Mouse (Mus musculus) hindbrain, postnatal 0 days (tissue): ENCODE measurements around the gene Gm28230. TPM values are rescaled to one million over a fixed set of nuclear protein-coding genes. Genes with fewer than 3 reads are reported as not detected.
A peak's percentile ranks its signal among the peaks of the same experiment; 100 is the strongest.

ENCODE experiments used
- ATAC-seq: fragments of 200-750 bp; cut with Nextera tagmentation; 2 replicates; pipeline ENCODE4 v1.8.0; 2017; ENCODE audit warnings: mild to moderate bottlenecking, moderate TSS enrichment, moderate library complexity
- DNase-seq: peaks from one replicate; pipeline ENCODE4 v3.0.0-alpha.2; 2015; ENCODE audit warnings: low spot score
- H3K27ac ChIP-seq: fragments of 300-500 bp; sonication (generic); 2 replicates; pipeline ENCODE4 v1.5.1; 2014; ENCODE audit warnings: mild to moderate bottlenecking
- H3K27me3 ChIP-seq: fragments of 300-500 bp; sonication (generic); 2 replicates; pipeline ENCODE4 v1.6.1; 2014; ENCODE audit warnings: low read length, mixed read lengths; ENCODE audit not compliant: insufficient read depth
- H3K36me3 ChIP-seq: fragments of 300-500 bp; sonication (generic); 2 replicates; pipeline ENCODE4 v1.6.1; 2014; ENCODE audit warnings: low read length, mixed read lengths; ENCODE audit not compliant: insufficient read depth
- H3K4me1 ChIP-seq: fragments of 300-500 bp; sonication (generic); 2 replicates; pipeline ENCODE4 v1.6.1; 2014; ENCODE audit warnings: antibody characterized with exemption, low read length, mixed read lengths; ENCODE audit not compliant: insufficient read depth
- H3K4me2 ChIP-seq: fragments of 300-500 bp; sonication (generic); 2 replicates; pipeline ENCODE4 v1.6.1; 2014; ENCODE audit warnings: low read depth, mild to moderate bottlenecking, low read length, moderate library complexity, mixed read lengths
- H3K4me3 ChIP-seq: fragments of 300-500 bp; sonication (generic); 2 replicates; pipeline ENCODE4 v1.5.1; 2014; ENCODE audit warnings: low read length
- H3K9ac ChIP-seq: fragments of 300-500 bp; sonication (generic); replicated peaks from 2 replicates; pipeline ENCODE4 v1.6.1; 2014; ENCODE audit warnings: mild to moderate bottlenecking, low read length, moderate library complexity, mixed read lengths
- H3K9me3 ChIP-seq: fragments of 300-500 bp; sonication (generic); 2 replicates; pipeline ENCODE4 v1.6.1; 2016; ENCODE audit warnings: low read length, mixed read lengths
- CTCF ChIP-seq: IDR thresholded peaks from 2 replicates; pipeline ENCODE4 v1.5.1; 2016; ENCODE audit warnings: antibody characterized with exemption, control low read depth, low read depth
- WGBS: fragments of 180-500 bp; shearing (Covaris S2); extraction: QIAGEN DNeasy Blood & Tissue Kit; methylation state at CpG from one replicate; pipeline ENCODE4 v1.1.7; 2014; 5-methylcytosine and 5-hydroxymethylcytosine counted together
- polyA plus RNA-seq: library from polyadenylated mRNA; unstranded; fragments of >200 nt; fragmentation: Nextera tagmentation; extraction: Ambion mirVana; gene quantifications from 2 replicates; pipeline ENCODE4 v1.2.1, GENCODE M21; 2015
- total RNA-seq: library from RNA; depleted of rRNA; stranded (reverse); fragments of >200 nt; gene quantifications from 2 replicates; pipeline ENCODE4 v1.2.3, GENCODE M21; 2014

Gm28230 gene
- total and polyA plus RNA-seq, 2 experiments from 2014 or later, result 0.70 to 3.5 TPM

GRCm38 (mm10) chr2:74747661-74748141, 21.2 kb downstream of the Gm28230 start:
- ATAC-seq, result no peak
- Histone ChIP-seq H3K4me2 (peak overlapping the region; percentile 51), H3K9me3 (no peaks in the 10 kb centered on the region), H3K9ac (peak overlapping the region; percentile 31), H3K36me3 (no peaks in the 10 kb centered on the region), H3K4me3 (peak overlapping the region; percentile 24), H3K27me3 (peaks cover 88% of the 10 kb centered on the region), H3K27ac (peak overlapping the region; percentile 78), H3K4me1 (no peaks in the 10 kb centered on the region)
- peak; percentile 36 for DNase-seq
- WGBS, result 5% methylated on average over 11 of the region's 11 CpGs
- TF ChIP-seq CTCF, result no peak

DNA sequence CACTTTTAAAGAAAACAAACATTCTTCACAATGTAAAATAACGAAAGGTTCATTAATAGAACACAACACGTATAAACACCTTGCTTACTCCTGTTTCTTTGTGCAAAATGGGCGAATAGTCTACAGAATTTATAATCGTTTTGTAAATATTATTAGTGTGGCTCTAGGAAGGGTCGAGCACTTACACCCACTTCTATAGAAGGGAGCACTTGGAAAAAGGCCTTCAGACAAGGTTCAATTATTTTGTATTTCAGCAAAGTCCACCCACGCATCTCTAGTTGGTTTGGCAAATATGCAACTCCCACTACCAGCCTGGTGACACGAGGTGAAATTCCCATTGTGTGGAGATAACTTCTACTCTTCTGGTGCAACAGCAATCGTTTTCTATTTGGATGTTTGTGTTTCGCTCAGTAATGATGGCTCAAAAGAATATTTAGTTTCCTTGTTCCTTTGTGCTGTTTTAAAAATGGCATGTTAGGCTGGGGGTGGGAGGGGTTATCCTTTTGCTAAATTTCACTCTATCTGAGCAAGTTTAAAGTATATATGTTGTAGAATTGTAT, 22.0 kb downstream of the Gm28230 start:
- Histone ChIP-seq H3K9me3 (no peaks in the 10 kb centered on the region), H3K36me3 (no peaks in the 10 kb centered on the region), H3K27me3 (peaks cover 89% of the 10 kb centered on the region), H3K4me3 (peak overlapping the region; percentile 24), H3K4me2 (peak overlapping the region; percentile 51), H3K27ac (peak overlapping the region; percentile 78), H3K9ac (peak overlapping the region; percentile 31; the same call in 1 of the 2 replicates), H3K4me1 (no peaks in the 10 kb centered on the region)
- ATAC-seq (no peak), DNase-seq (peak; percentile 42)
- 5% methylated on average over 9 of the region's 9 CpGs for WGBS
- TF ChIP-seq CTCF, result no peak

DNA sequence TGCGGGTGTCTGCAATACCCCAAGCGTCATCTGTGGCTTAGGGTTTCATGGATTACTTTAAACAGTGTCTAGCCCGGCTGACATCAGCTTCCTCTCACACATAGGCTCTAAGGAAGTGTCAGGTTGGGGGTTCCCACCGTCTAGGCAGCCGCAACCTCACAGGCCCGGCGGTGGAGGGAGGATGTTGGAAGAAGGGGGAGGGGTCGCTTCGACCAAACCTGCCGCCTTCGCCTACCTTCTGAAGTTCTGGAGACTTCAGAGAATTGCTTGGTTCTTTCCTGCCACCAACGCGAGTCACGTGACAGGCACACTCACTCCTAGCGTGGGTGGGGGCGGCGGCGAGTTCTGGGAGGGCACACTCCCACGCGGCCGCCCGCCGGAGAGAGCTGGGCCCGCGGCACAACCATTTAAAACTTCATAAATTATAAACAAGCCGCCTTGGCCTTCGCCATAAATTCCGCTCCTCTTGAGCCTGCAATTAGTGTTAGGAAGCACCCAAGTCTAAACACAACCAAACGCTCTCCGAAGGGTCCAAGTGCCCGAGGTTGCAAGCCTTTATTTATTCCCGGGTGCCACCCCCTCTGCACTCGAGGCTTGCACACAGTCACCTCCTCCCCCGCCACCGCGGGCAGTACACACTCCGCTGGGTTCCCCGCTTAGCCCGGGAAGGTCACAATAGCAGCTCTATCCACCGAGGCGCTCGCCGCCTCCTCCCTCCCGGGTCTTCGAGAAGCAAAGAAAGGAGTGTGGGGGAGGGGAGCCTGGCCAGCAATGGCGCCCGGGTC, 23.0 kb downstream of the Gm28230 start:
- H3K9ac ChIP-seq, result peak overlapping the region; percentile 30
- peak; percentile 74 for DNase-seq
- WGBS, result under 1% methylated on average over 47 of the region's 47 CpGs

GRCm38 (mm10) chr2:74750731-74751250, 24.3 kb downstream of the Gm28230 start:
- H3K27me3 ChIP-seq, result peaks cover 87% of the 10 kb centered on the region
- H3K4me1 ChIP-seq, result no peaks in the 10 kb centered on the region
- no peaks in the 10 kb centered on the region for H3K36me3 ChIP-seq
- H3K9ac ChIP-seq, result no peak overlapping the region
- TF ChIP-seq CTCF, result no peak
- no peaks in the 10 kb centered on the region for H3K9me3 ChIP-seq
- DNase-seq (no peak), ATAC-seq (no peak)
- H3K4me3 ChIP-seq, result no peak overlapping the region
- WGBS, result 23% methylated on average over 5 of the region's 5 CpGs
- peak overlapping the region; percentile 78; the same call in 1 of the 2 replicates for H3K27ac ChIP-seq
- peak overlapping the region; percentile 51; the same call in 1 of the 2 replicates for H3K4me2 ChIP-seq

More for the DNA sequence above, 23.0 kb downstream of the Gm28230 start:
- H3K4me1 ChIP-seq, result no peaks in the 10 kb centered on the region
- H3K27me3 ChIP-seq, result peaks cover 89% of the 10 kb centered on the region
- H3K4me2 ChIP-seq, result peak overlapping the region; percentile 51
- no peaks in the 10 kb centered on the region for H3K9me3 ChIP-seq
- H3K4me3 ChIP-seq, result peak overlapping the region; percentile 24
- ATAC-seq, result peak; percentile 83
- TF ChIP-seq CTCF, result no peak
- peak overlapping the region; percentile 78 for H3K27ac ChIP-seq
- no peaks in the 10 kb centered on the region for H3K36me3 ChIP-seq

- TF ChIP-seq CTCF, result no peak
- H3K27ac ChIP-seq, result no peak overlapping the region
- no peaks in the 10 kb centered on the region for H3K4me1 ChIP-seq
- H3K4me2 ChIP-seq, result no peak overlapping the region
- DNase-seq (no peak), ATAC-seq (no peak)
- no peak overlapping the region for H3K4me3 ChIP-seq
- H3K9me3 ChIP-seq, result no peaks in the 10 kb centered on the region
- no peaks in the 10 kb centered on the region for H3K36me3 ChIP-seq
- no peak overlapping the region for H3K9ac ChIP-seq
- H3K27me3 ChIP-seq, result peaks cover 77% of the 10 kb centered on the region
- WGBS, result 89% methylated on average over 1 of the region's 1 CpGs
These were observed 25.3 kb downstream of the Gm28230 start for GRCm38 (mm10) chr2:74751861-74752260.

GRCm38 (mm10) chr2:74752431-74753174, 26.1 kb downstream of the Gm28230 start:
- no peaks in the 10 kb centered on the region for H3K36me3 ChIP-seq
- TF ChIP-seq CTCF, result no peak
- H3K4me3 ChIP-seq, result peak overlapping the region; percentile 32
- H3K9ac ChIP-seq, result peak overlapping the region; percentile 38; the same call in 1 of the 2 replicates
- H3K27me3 ChIP-seq, result peaks cover 72% of the 10 kb centered on the region
- 2% methylated on average over 45 of the region's 45 CpGs for WGBS
- peak; percentile 13 for DNase-seq
- no peak for ATAC-seq
- no peak overlapping the region; the same call in 1 of the 2 replicates for H3K27ac ChIP-seq
- peak overlapping the region; percentile 52 for H3K4me2 ChIP-seq
- no peaks in the 10 kb centered on the region for H3K9me3 ChIP-seq
- no peaks in the 10 kb centered on the region for H3K4me1 ChIP-seq
